Mouse (Mus musculus) urinary bladder, postnatal 10 days (tissue): ENCODE results near the gene Gm20662.
A peak's percentile ranks its signal among the peaks of the same experiment; 100 is the strongest.
"Not testable (repeated sequence)": the region's sequence is repeated elsewhere in the genome, so short reads cannot be mapped to it uniquely, and the experiment has no call there.

Source experiments
- DNase-seq: peaks from one replicate; pipeline ENCODE4 v3.0.0; 2022; ENCODE audit warnings: low spot score

The Gm20662 gene

GRCm38 (mm10) chr9:108010385-108010784 is 14.2 kb downstream of the Gm20662 start:
- no peak for DNase-seq

GRCm38 (mm10) chr9:108013577-108013976 is 17.4 kb downstream of the Gm20662 start:
- not testable (repeated sequence) for DNase-seq

- no peak for DNase-seq
Observed at GRCm38 (mm10) chr9:108017127-108017526, 21.0 kb downstream of the Gm20662 start.

GRCm38 (mm10) chr9:108020741-108021140 is 24.6 kb downstream of the Gm20662 start:
- no peak for DNase-seq

GRCm38 (mm10) chr9:108023216-108023615 is 27.1 kb downstream of the Gm20662 start:
- DNase-seq = no peak

- DNase-seq = no peak
Observed at GRCm38 (mm10) chr9:108026584-108026983, 30.4 kb downstream of the Gm20662 start.

GRCm38 (mm10) chr9:108027867-108028266 is 31.7 kb downstream of the Gm20662 start:
- DNase-seq = no peak

GRCm38 (mm10) chr9:108032126-108032525 is 36.0 kb downstream of the Gm20662 start:
- DNase-seq = no peak

- no peak for DNase-seq
Observed at GRCm38 (mm10) chr9:108035331-108036156, 39.4 kb downstream of the Gm20662 start.

GRCm38 (mm10) chr9:108044751-108045492 is 48.8 kb downstream of the Gm20662 start:
- no peak for DNase-seq

- no peak for DNase-seq
Observed at GRCm38 (mm10) chr9:108046582-108046981, 50.4 kb downstream of the Gm20662 start.

- DNase-seq = no peak
Observed at GRCm38 (mm10) chr9:108047601-108048565, 51.7 kb downstream of the Gm20662 start.

- no peak for DNase-seq
Observed at GRCm38 (mm10) chr9:108048566-108048955, 52.4 kb downstream of the Gm20662 start.

GRCm38 (mm10) chr9:108049016-108049455 is 52.9 kb downstream of the Gm20662 start, which contains the start of gene Gmppb:
Gene Gmppb (plus strand): TSS chr9:108049242.
- peak; percentile 80 for DNase-seq

GRCm38 (mm10) chr9:108049561-108050251 is 53.6 kb downstream of the Gm20662 start:
- DNase-seq = no peak

- DNase-seq = no peak
Observed at GRCm38 (mm10) chr9:108051184-108051930, 55.2 kb downstream of the Gm20662 start.

GRCm38 (mm10) chr9:108051931-108052220 is 55.7 kb downstream of the Gm20662 start:
- no peak for DNase-seq

GRCm38 (mm10) chr9:108052411-108052810 is 56.3 kb downstream of the Gm20662 start:
- no peak for DNase-seq

- peak; percentile 88 for DNase-seq
Observed at GRCm38 (mm10) chr9:108052885-108053664, 56.9 kb downstream of the Gm20662 start, which contains the start of gene Amigo3. Gene Amigo3 (plus strand): TSS chr9:108053159.
